Mouse (Mus musculus) megakaryocyte, adult 5-6 weeks (primary cell): ENCODE measurements around the gene Agr2. TPM values are rescaled to one million over a fixed set of nuclear protein-coding genes. Genes with fewer than 3 reads are reported as not detected.

Source experiments
- total RNA-seq, 2 experiments: library from RNA; stranded (forward) in 1 of 2; stranded (reverse) in 1 of 2; fragments of 153-499, 151-499 nt in 1 of 2; fragments of 221-1000, 200-1000 nt in 1 of 2; gene quantifications; 2 replicates each; pipeline versions ENCODE4 v1.2.3 to v1.2.4; 2015 to 2017

The Agr2 gene
- total RNA-seq, 2 experiments from 2014 or later, result not detected

Other genes starting within 250 kb of the Agr2 start
- gene Agr3, start 67.3 kb upstream of the Agr2 start, total RNA-seq (2015), result not detected in 2 replicates
- not detected in 2 replicates for gene Agr3, start 67.3 kb upstream of the Agr2 start, total RNA-seq (2017)
- gene Tspan13, start 49.6 kb downstream of the Agr2 start, total RNA-seq (2015), result 28.8 and 30.4 TPM in 2 replicates
- 20.3 and 21.4 TPM in 2 replicates for gene Tspan13, start 49.6 kb downstream of the Agr2 start, total RNA-seq (2017)
- 13.8 and 15.5 TPM in 2 replicates for gene Ankmy2, start 164.2 kb downstream of the Agr2 start, total RNA-seq (2015)
- 17.2 and 21.6 TPM in 2 replicates for gene Ankmy2, start 164.2 kb downstream of the Agr2 start, total RNA-seq (2017)
- 26.5 and 30.0 TPM in 2 replicates for gene Bzw2, start 165.2 kb downstream of the Agr2 start, total RNA-seq (2015)
- 20.0 and 24.5 TPM in 2 replicates for gene Bzw2, start 165.2 kb downstream of the Agr2 start, total RNA-seq (2017)